Mouse (Mus musculus) liver, adult 2 months (tissue): ENCODE results near the gene Prkd2. TPM values are rescaled to one million over a fixed set of nuclear protein-coding genes. Genes with fewer than 3 reads are reported as not detected.

ENCODE experiments used
- DNase-seq: peaks from one replicate; pipeline ENCODE4 v3.0.0-alpha.2; 2011; ENCODE audit warnings: low read depth, low spot score; ENCODE audit errors: extremely low read depth
- H3K27ac ChIP-seq: fragments of 200-500 bp; replicated peaks from 2 replicates; pipeline ENCODE4 v1.5.1; 2012; ENCODE audit warnings: low read depth, mild to moderate bottlenecking, control low read depth, inconsistent platforms, low read length; ENCODE audit not compliant: insufficient read depth
- H3K27me3 ChIP-seq: fragments of 200-500 bp; 2 replicates; pipeline ENCODE4 v1.6.1; 2012; ENCODE audit warnings: mild to moderate bottlenecking, moderate library complexity, low read length, inconsistent platforms; ENCODE audit not compliant: control insufficient read depth, insufficient read depth
- H3K36me3 ChIP-seq: fragments of 200-500 bp; 2 replicates; pipeline ENCODE4 v1.6.1; 2012; ENCODE audit warnings: low read length, inconsistent platforms; ENCODE audit not compliant: control insufficient read depth, insufficient read depth
- H3K4me1 ChIP-seq: fragments of 200-500 bp; 2 replicates; pipeline ENCODE4 v1.6.1; 2011; ENCODE audit warnings: low read length; ENCODE audit not compliant: control insufficient read depth, insufficient read depth
- H3K4me3 ChIP-seq: fragments of 200-500 bp; 2 replicates; pipeline ENCODE4 v1.5.1; 2011; ENCODE audit warnings: low read depth, mild to moderate bottlenecking, control low read depth, low read length, moderate library complexity; ENCODE audit not compliant: insufficient read depth
- H3K79me2 ChIP-seq: fragments of 200-500 bp; 2 replicates; pipeline ENCODE4 v1.6.1; 2012; ENCODE audit warnings: inconsistent platforms, mild to moderate bottlenecking, low read length, moderate library complexity; ENCODE audit not compliant: control insufficient read depth, insufficient read depth
- H3K9ac ChIP-seq: fragments of 200-500 bp; 2 replicates; pipeline ENCODE4 v1.6.1; 2012; ENCODE audit warnings: low read depth, mild to moderate bottlenecking, control low read depth, inconsistent platforms, low read length
- CTCF ChIP-seq: fragments of 200-500 bp; IDR thresholded peaks from 2 replicates; pipeline ENCODE4 v1.5.1; 2011; ENCODE audit warnings: low read depth, low read length, control low read depth
- POLR2A ChIP-seq: fragments of 200-500 bp; IDR thresholded peaks from 2 replicates; pipeline ENCODE4 v1.6.1; 2011; ENCODE audit warnings: low read length, control low read depth; ENCODE audit not compliant: insufficient read depth; ENCODE audit errors: extremely low read depth
- WGBS: fragments of 180-500 bp; shearing (Covaris S2); methylation state at CpG from one replicate; pipeline ENCODE4 v1.1.7; 2018; 5-methylcytosine and 5-hydroxymethylcytosine counted together
- polyA plus RNA-seq: library from polyadenylated mRNA; depleted of rRNA; stranded (reverse); fragments of >200 nt; gene quantifications from 2 replicates; pipeline ENCODE4 v1.2.3, GENCODE M21; 2012
- total RNA-seq: library from RNA; depleted of rRNA; stranded (reverse); fragments of >200 nt; gene quantifications from 2 replicates; pipeline ENCODE4 v1.2.3, GENCODE M21; 2014

Prkd2 gene
- total and polyA plus RNA-seq, 2 experiments: 2.5 to 11.7 TPM

- 87% methylated on average over 3 of the region's 3 CpGs for WGBS
- Histone ChIP-seq H3K4me3 (no peak overlapping the region), H3K27me3 (peaks cover 4% of the 10 kb centered on the region; the same call in 1 of the 2 replicates), H3K36me3 (no peaks in the 10 kb centered on the region), H3K4me1 (no peaks in the 10 kb centered on the region; the same call in 1 of the 2 replicates), H3K9ac (no peak overlapping the region), H3K27ac (no peak overlapping the region), H3K79me2 (no peaks in the 10 kb centered on the region)
- TF ChIP-seq POLR2A (no peak), CTCF (no peak)
- no peak for DNase-seq
Observed at GRCm38 (mm10) chr7:16877717-16878116, 35.0 kb downstream of the Prkd2 start.

GRCm38 (mm10) chr7:16879796-16880547, 37.3 kb downstream of the Prkd2 start:
- no peak for DNase-seq

GRCm38 (mm10) chr7:16880615-16881014, 37.9 kb downstream of the Prkd2 start:
- WGBS: 59% methylated on average over 5 of the region's 5 CpGs
- H3K27me3 ChIP-seq: peaks cover 9% of the 10 kb centered on the region
- no peak overlapping the region for H3K27ac ChIP-seq

More at GRCm38 (mm10) chr7:16879796-16880547, 37.3 kb downstream of the Prkd2 start:
- Histone ChIP-seq H3K4me1 (no peaks in the 10 kb centered on the region; the same call in 1 of the 2 replicates), H3K4me3 (no peak overlapping the region), H3K27me3 (peaks cover 5% of the 10 kb centered on the region), H3K36me3 (no peaks in the 10 kb centered on the region), H3K9ac (no peak overlapping the region), H3K79me2 (no peaks in the 10 kb centered on the region), H3K27ac (no peak overlapping the region)
- 65% methylated on average over 9 of the region's 9 CpGs for WGBS
- TF ChIP-seq CTCF: no peak

GRCm38 (mm10) chr7:16883162-16883561, 40.5 kb downstream of the Prkd2 start:
- TF ChIP-seq CTCF (no peak), POLR2A (no peak)
- no peak for DNase-seq
- WGBS: 91% methylated on average over 6 of the region's 6 CpGs
- H3K27ac ChIP-seq: no peak overlapping the region
- H3K79me2 ChIP-seq: no peaks in the 10 kb centered on the region
- H3K9ac ChIP-seq: no peak overlapping the region
- H3K4me3 ChIP-seq: no peak overlapping the region
- peaks cover 16% of the 10 kb centered on the region for H3K27me3 ChIP-seq
- H3K4me1 ChIP-seq: no peaks in the 10 kb centered on the region
- no peaks in the 10 kb centered on the region for H3K36me3 ChIP-seq

More at GRCm38 (mm10) chr7:16880615-16881014, 37.9 kb downstream of the Prkd2 start:
- Histone ChIP-seq H3K4me3 (no peak overlapping the region), H3K36me3 (no peaks in the 10 kb centered on the region), H3K4me1 (no peaks in the 10 kb centered on the region; the same call in 1 of the 2 replicates), H3K9ac (no peak overlapping the region), H3K79me2 (no peaks in the 10 kb centered on the region)
- DNase-seq: no peak
- no peak for TF ChIP-seq POLR2A
- TF ChIP-seq CTCF: no peak

GRCm38 (mm10) chr7:16884334-16884733, 41.6 kb downstream of the Prkd2 start:
- H3K27ac ChIP-seq: no peak overlapping the region
- TF ChIP-seq POLR2A (no peak), CTCF (no peak)
- no peaks in the 10 kb centered on the region for H3K4me1 ChIP-seq
- no peak overlapping the region for H3K4me3 ChIP-seq
- WGBS: 87% methylated on average over 4 of the region's 4 CpGs
- no peak overlapping the region for H3K9ac ChIP-seq
- no peaks in the 10 kb centered on the region for H3K36me3 ChIP-seq
- no peaks in the 10 kb centered on the region for H3K79me2 ChIP-seq
- peaks cover 16% of the 10 kb centered on the region for H3K27me3 ChIP-seq
- DNase-seq: no peak

GRCm38 (mm10) chr7:16885271-16885776, 42.6 kb downstream of the Prkd2 start:
- no peak overlapping the region for H3K27ac ChIP-seq
- WGBS: 23% methylated on average over 93 of the region's 95 CpGs
- peaks cover 16% of the 10 kb centered on the region for H3K27me3 ChIP-seq
- TF ChIP-seq POLR2A (no peak), CTCF (no peak)
- DNase-seq: no peak
- no peaks in the 10 kb centered on the region for H3K4me1 ChIP-seq
- no peaks in the 10 kb centered on the region for H3K79me2 ChIP-seq
- H3K9ac ChIP-seq: no peak overlapping the region
- peak overlapping the region; percentile 45; the same call in 1 of the 2 replicates for H3K4me3 ChIP-seq
- H3K36me3 ChIP-seq: no peaks in the 10 kb centered on the region
